Mouse (Mus musculus): Measurements from ENCODE around the gene Lrmda.

GRCm38 (mm10) chr14:22042146-22042545 lies 22.6 kb downstream of the Lrmda start:
- TF ChIP-seq CTCF (IDR thresholded peaks at IDR 0.05; ENCODE audit: borderline replicate concordance, insufficient read depth, low read length), result no peak
- TF ChIP-seq POLR2A (IDR thresholded peaks at IDR 0.05; ENCODE audit: low read depth, low read length), result no peak
